Mouse (Mus musculus): Measurements from ENCODE around the gene Tenm2.
A peak's percentile ranks its signal among the peaks of the same experiment; 100 is the strongest.

Tenm2 gene

GRCm38 (mm10) chr11:36891106-36891505, 344.7 kb downstream of the Tenm2 start:
- peak; percentile 52 for DNase-seq

GRCm38 (mm10) chr11:36887490-36887889, 348.3 kb downstream of the Tenm2 start:
- DNase-seq = no peak

- DNase-seq = no peak
Measured at GRCm38 (mm10) chr11:36886147-36886546, 349.6 kb downstream of the Tenm2 start.

GRCm38 (mm10) chr11:36872961-36873360, 362.8 kb downstream of the Tenm2 start:
- no peak for DNase-seq

- DNase-seq = no peak
Measured at GRCm38 (mm10) chr11:36870548-36870947, 365.2 kb downstream of the Tenm2 start.

GRCm38 (mm10) chr11:36851690-36852089, 384.1 kb downstream of the Tenm2 start:
- DNase-seq = no peak

GRCm38 (mm10) chr11:36847451-36847850, 388.3 kb downstream of the Tenm2 start:
- no peak for DNase-seq

GRCm38 (mm10) chr11:36832855-36833254, 402.9 kb downstream of the Tenm2 start:
- DNase-seq = no peak

GRCm38 (mm10) chr11:36831511-36831910, 404.3 kb downstream of the Tenm2 start:
- no peak for DNase-seq

- no peak for DNase-seq
Measured at GRCm38 (mm10) chr11:36824666-36825065, 411.1 kb downstream of the Tenm2 start.

- DNase-seq = no peak
Measured at GRCm38 (mm10) chr11:36804615-36805014, 431.1 kb downstream of the Tenm2 start.

GRCm38 (mm10) chr11:36802208-36802631, 433.5 kb downstream of the Tenm2 start:
- no peak for DNase-seq

- DNase-seq = no peak
Measured at GRCm38 (mm10) chr11:36801683-36802082, 434.1 kb downstream of the Tenm2 start.

- DNase-seq = no peak
Measured at GRCm38 (mm10) chr11:36799409-36799808, 436.4 kb downstream of the Tenm2 start.

GRCm38 (mm10) chr11:36758009-36758408, 477.8 kb downstream of the Tenm2 start:
- DNase-seq = no peak

- DNase-seq = no peak
Measured at GRCm38 (mm10) chr11:36746286-36746685, 489.5 kb downstream of the Tenm2 start.

- DNase-seq = no peak
Measured at GRCm38 (mm10) chr11:36727800-36728199, 508.0 kb downstream of the Tenm2 start.

GRCm38 (mm10) chr11:36702881-36703280, 532.9 kb downstream of the Tenm2 start:
- no peak for DNase-seq

- no peak for DNase-seq
Measured at GRCm38 (mm10) chr11:36700951-36701350, 534.8 kb downstream of the Tenm2 start.

GRCm38 (mm10) chr11:36700131-36700530, 535.6 kb downstream of the Tenm2 start:
- DNase-seq = no peak

GRCm38 (mm10) chr11:36698268-36698667, 537.5 kb downstream of the Tenm2 start:
- no peak for DNase-seq

GRCm38 (mm10) chr11:36697816-36698215, 537.9 kb downstream of the Tenm2 start:
- DNase-seq = no peak

- no peak for DNase-seq
Measured at GRCm38 (mm10) chr11:36697021-36697639, 538.6 kb downstream of the Tenm2 start.

- DNase-seq = no peak
Measured at GRCm38 (mm10) chr11:36694810-36695209, 541.0 kb downstream of the Tenm2 start.

- no peak for DNase-seq
Measured at GRCm38 (mm10) chr11:36692637-36693036, 543.1 kb downstream of the Tenm2 start.

All from lung, postnatal 10 days (tissue).